Mouse (Mus musculus): ENCODE data around the gene Cep290. TPM values are rescaled to one million over a fixed set of nuclear protein-coding genes. Genes with fewer than 3 reads are reported as not detected.
A peak's percentile ranks its signal among the peaks of the same experiment; 100 is the strongest.
"Not testable (repeated sequence)": the region's sequence is repeated elsewhere in the genome, so short reads cannot be mapped to it uniquely, and the experiment has no call there.

Cep290 gene
- 25.5 and 28.5 TPM in 2 replicates for total RNA-seq (2017)

GRCm38 (mm10) chr10:100487097-100487978 is at the start of gene Cep290, which contains the start of gene Tmtc3:
Gene Cep290 (plus strand): TSS chr10:100487558.
Gene Tmtc3 (minus strand): TSS chr10:100487350.
- peak; percentile 93 for ATAC-seq (replicated peaks; ENCODE audit: low read depth, poor library complexity, severe bottlenecking)

- ATAC-seq (replicated peaks; ENCODE audit: low read depth, poor library complexity, severe bottlenecking), result no peak
Observed at GRCm38 (mm10) chr10:100449394-100449793, 38.0 kb upstream of the Cep290 start.

- no peak for ATAC-seq (replicated peaks; ENCODE audit: low read depth, poor library complexity, severe bottlenecking)
Observed at GRCm38 (mm10) chr10:100460515-100460914, 26.8 kb upstream of the Cep290 start.

GRCm38 (mm10) chr10:100475040-100475439 is 12.3 kb upstream of the Cep290 start:
- no peak; the same call in 1 of the 2 replicates for ATAC-seq (replicated peaks; ENCODE audit: low read depth, poor library complexity, severe bottlenecking)

GRCm38 (mm10) chr10:100479538-100479937 is 7.8 kb upstream of the Cep290 start:
- no peak for ATAC-seq (replicated peaks; ENCODE audit: low read depth, poor library complexity, severe bottlenecking)

- peak; percentile 45 for ATAC-seq (replicated peaks; ENCODE audit: low read depth, poor library complexity, severe bottlenecking)
Observed at GRCm38 (mm10) chr10:100486701-100487096, 659 bp upstream of the Cep290 start.

- no peak for ATAC-seq (replicated peaks; ENCODE audit: low read depth, poor library complexity, severe bottlenecking)
Observed at GRCm38 (mm10) chr10:100491916-100492315, 4.6 kb downstream of the Cep290 start.

- ATAC-seq (replicated peaks; ENCODE audit: low read depth, poor library complexity, severe bottlenecking), result peak; percentile 74
Observed at GRCm38 (mm10) chr10:100498309-100498708, 11.0 kb downstream of the Cep290 start.

- no peak for ATAC-seq (replicated peaks; ENCODE audit: low read depth, poor library complexity, severe bottlenecking)
Observed at GRCm38 (mm10) chr10:100508170-100508569, 20.8 kb downstream of the Cep290 start.

- no peak for ATAC-seq (replicated peaks; ENCODE audit: low read depth, poor library complexity, severe bottlenecking)
Observed at GRCm38 (mm10) chr10:100521617-100522016, 34.3 kb downstream of the Cep290 start.

- ATAC-seq (replicated peaks; ENCODE audit: low read depth, poor library complexity, severe bottlenecking), result no peak
Observed at GRCm38 (mm10) chr10:100522330-100522729, 35.0 kb downstream of the Cep290 start.

GRCm38 (mm10) chr10:100524499-100525390 is 37.4 kb downstream of the Cep290 start:
- peak; percentile 64; the same call in 1 of the 2 replicates for ATAC-seq (replicated peaks; ENCODE audit: low read depth, poor library complexity, severe bottlenecking)

GRCm38 (mm10) chr10:100556566-100557175 is 69.3 kb downstream of the Cep290 start:
- ATAC-seq (replicated peaks; ENCODE audit: low read depth, poor library complexity, severe bottlenecking), result no peak

GRCm38 (mm10) chr10:100560194-100560883 is 73.0 kb downstream of the Cep290 start:
- not testable (repeated sequence) for ATAC-seq (replicated peaks; ENCODE audit: low read depth, poor library complexity, severe bottlenecking)

GRCm38 (mm10) chr10:100564112-100564511 is 76.8 kb downstream of the Cep290 start:
- no peak for ATAC-seq (replicated peaks; ENCODE audit: low read depth, poor library complexity, severe bottlenecking)

GRCm38 (mm10) chr10:100571707-100572106 is 84.3 kb downstream of the Cep290 start:
- peak; percentile 76 for ATAC-seq (replicated peaks; ENCODE audit: low read depth, poor library complexity, severe bottlenecking)

GRCm38 (mm10) chr10:100574505-100575149 is 87.3 kb downstream of the Cep290 start:
- ATAC-seq (replicated peaks; ENCODE audit: low read depth, poor library complexity, severe bottlenecking), result peak; percentile 62; the same call in 1 of the 2 replicates

- ATAC-seq (replicated peaks; ENCODE audit: low read depth, poor library complexity, severe bottlenecking), result no peak
Observed at GRCm38 (mm10) chr10:100575294-100575693, 87.9 kb downstream of the Cep290 start.

- ATAC-seq (replicated peaks; ENCODE audit: low read depth, poor library complexity, severe bottlenecking), result no peak
Observed at GRCm38 (mm10) chr10:100584178-100584577, 96.8 kb downstream of the Cep290 start.
